Comparison of ENCODE assay signal across 17 mouse cellular contexts in genomic region chr10:64876506-64876905, GRCm38 (mm10).
"Had no signal": no experiment of that assay in that cellular context is flagged by ENCODE, and none has a peak within 500 bp of the region (broad histone marks: within the 10 kb centered on the region; RNA-seq: fewer than 3 reads in every experiment).

No protein-coding gene starts in this region.

- H3K27ac ChIP-seq: lung, embryonic 15.5 days; macrophage; midbrain, embryonic 13.5 days; midbrain, embryonic 15.5 days; neural tube, embryonic 12.5 days; stomach, embryonic 15.5 days; stomach, postnatal 0 days had no signal

- H3K4me3 ChIP-seq: lung, embryonic 15.5 days; megakaryocyte, embryonic 14.5 days; midbrain, embryonic 13.5 days; midbrain, embryonic 15.5 days; neural tube, embryonic 12.5 days; stomach, embryonic 15.5 days had no signal

- DNase-seq: lung, adult 2 months; lung, postnatal 14 days; lung, postnatal 36 days; right cerebral cortex, postnatal 14 days; thymus, adult 2 months; thymus, postnatal 25 days; thymus, postnatal 4 days had no signal

- H3K4me2 ChIP-seq: lung, embryonic 15.5 days; midbrain, embryonic 11.5 days; midbrain, embryonic 13.5 days; midbrain, embryonic 15.5 days; neural tube, embryonic 12.5 days; stomach, embryonic 15.5 days had no signal

- H3K9me3 ChIP-seq: lung, embryonic 15.5 days; midbrain, embryonic 13.5 days; midbrain, embryonic 15.5 days; neural tube, embryonic 12.5 days; stomach, embryonic 15.5 days had no signal

- H3K27me3 ChIP-seq: lung, embryonic 15.5 days; megakaryocyte, embryonic 14.5 days; midbrain, embryonic 13.5 days; midbrain, embryonic 15.5 days; neural tube, embryonic 12.5 days; stomach, embryonic 15.5 days had no signal

- H3K36me3 ChIP-seq: lung, embryonic 15.5 days; midbrain, embryonic 13.5 days; midbrain, embryonic 15.5 days; neural tube, embryonic 12.5 days; stomach, embryonic 15.5 days had no signal

- H3K9ac ChIP-seq: lung, embryonic 15.5 days; midbrain, embryonic 13.5 days; midbrain, embryonic 15.5 days; neural tube, embryonic 12.5 days; stomach, embryonic 15.5 days had no signal

- ATAC-seq: lung, postnatal 0 days; midbrain, embryonic 13.5 days; midbrain, embryonic 15.5 days had no signal

- H3K4me1 ChIP-seq: lung, embryonic 15.5 days; megakaryocyte, embryonic 14.5 days; midbrain, embryonic 13.5 days; midbrain, embryonic 15.5 days; neural tube, embryonic 12.5 days; stomach, embryonic 15.5 days had no signal
